Mouse (Mus musculus) embryonic fibroblast, embryonic 13.5 days (primary cell): ENCODE results near the gene Kif26a. TPM values are rescaled to one million over a fixed set of nuclear protein-coding genes. Genes with fewer than 3 reads are reported as not detected.

ENCODE experiments used
- H3K27ac ChIP-seq: 2 replicates; pipeline ENCODE4 v1.5.1; 2012; ENCODE audit warnings: low read length, control low read depth, inconsistent platforms; ENCODE audit not compliant: insufficient read depth
- H3K4me1 ChIP-seq: 2 replicates; pipeline ENCODE4 v1.6.1; 2011; ENCODE audit warnings: low read length; ENCODE audit not compliant: control insufficient read depth, insufficient read depth
- H3K4me3 ChIP-seq: 2 replicates; pipeline ENCODE4 v1.5.1; 2011; ENCODE audit warnings: mild to moderate bottlenecking, control low read depth, low read length; ENCODE audit not compliant: insufficient read depth
- CTCF ChIP-seq: IDR thresholded peaks from 2 replicates; pipeline ENCODE4 v1.5.1; 2011; ENCODE audit warnings: mild to moderate bottlenecking, control low read depth, low read length, moderate library complexity, borderline replicate concordance; ENCODE audit not compliant: insufficient read depth
- POLR2A ChIP-seq: IDR thresholded peaks from 2 replicates; pipeline ENCODE4 v1.6.1; 2011; ENCODE audit warnings: low read depth, mild to moderate bottlenecking, control low read depth, low read length, moderate library complexity
- polyA plus RNA-seq: library from polyadenylated mRNA; stranded (reverse); fragments of >200 nt; gene quantifications from 2 replicates; pipeline ENCODE4 v1.2.4, GENCODE M21; 2011; ENCODE audit warnings: low read depth; ENCODE audit not compliant: missing spikeins, insufficient read length

Gene Kif26a
- polyA plus RNA-seq, 1 experiment: 0.47 TPM

DNA sequence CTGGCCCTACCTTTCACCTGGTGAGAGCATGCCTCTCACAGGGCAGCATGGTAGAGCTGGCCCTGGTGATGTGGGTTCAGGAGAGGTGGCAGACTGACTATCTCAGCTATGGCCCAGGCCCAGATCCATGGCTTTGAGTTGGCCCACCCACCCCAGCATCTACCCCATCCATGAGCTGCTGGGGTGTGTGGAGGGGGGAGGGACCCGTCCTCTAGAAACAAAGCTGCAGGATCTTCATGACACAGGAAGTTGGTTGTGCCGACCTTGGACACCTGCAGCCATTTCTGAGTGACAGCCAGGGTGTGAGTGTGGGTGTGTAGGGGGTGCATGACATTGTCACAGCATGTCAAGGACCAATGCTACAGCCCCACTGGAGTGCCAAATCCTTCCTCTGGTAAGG lies 84.2 kb downstream of the Kif26a start:
- no peak overlapping the region for H3K4me3 ChIP-seq
- TF ChIP-seq CTCF (no peak), POLR2A (no peak)

More for the DNA sequence above, 84.2 kb downstream of the Kif26a start:
- no peaks in the 10 kb centered on the region for H3K4me1 ChIP-seq
- no peak overlapping the region for H3K27ac ChIP-seq

Other genes starting within 250 kb of the Kif26a start
- 8.8 and 9.4 TPM in 2 replicates for gene Ppp1r13b, start 238.1 kb upstream of the Kif26a start, polyA plus RNA-seq
- gene Atp5mpl, start 179.2 kb upstream of the Kif26a start, polyA plus RNA-seq: 334 and 342 TPM in 2 replicates
- not detected in 2 replicates for gene Tdrd9, start 174.6 kb upstream of the Kif26a start, polyA plus RNA-seq
- gene Rd3l, start 164.9 kb upstream of the Kif26a start, polyA plus RNA-seq: not detected in 2 replicates
- gene Aspg, start 39.5 kb upstream of the Kif26a start, polyA plus RNA-seq: 0.35 and 1.3 TPM in 2 replicates